ENCODE assay signal across 1 mouse cellular context in the genomic region with DNA sequence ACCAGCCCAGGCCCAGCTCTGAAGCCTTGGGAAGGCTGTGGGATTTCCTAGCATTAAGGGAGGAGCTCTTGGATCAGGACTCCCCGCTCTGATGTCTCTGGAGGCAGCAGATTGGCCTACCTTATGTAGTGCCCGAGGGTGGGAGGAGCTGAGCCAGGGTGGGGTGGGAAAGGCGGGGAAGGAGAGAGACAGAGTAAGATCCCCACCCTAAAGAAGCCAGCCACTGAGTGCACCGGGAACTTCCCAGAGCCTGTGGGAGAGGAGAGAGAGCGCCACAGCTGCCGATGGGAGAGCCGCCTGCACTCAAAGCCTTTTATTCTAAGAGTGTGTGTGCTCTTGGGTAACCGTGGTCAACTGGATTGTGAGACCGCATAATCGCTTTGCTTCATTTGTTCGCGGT.
A peak's percentile ranks its signal among the peaks of the same experiment; 100 is the strongest.
TF ChIP-seq lines count a peak whose summit lies in the region.

No protein-coding gene starts in this region.

TF ChIP-seq in myocyte, 11 proteins besides CTCF, POLR2A, EP300 and RAD21:
- TF ChIP-seq CEBPB (IDR thresholded peaks at IDR 0.05; ENCODE audit: insufficient read depth, poor library complexity, severe bottlenecking): no peak
- no peak for TF ChIP-seq SRF (IDR thresholded peaks at IDR 0.05; ENCODE audit: control insufficient read depth, insufficient read length, low read depth)
- TF ChIP-seq USF1 (IDR thresholded peaks at IDR 0.05; ENCODE audit: low read depth): no peak
- no peak for TF ChIP-seq REST (IDR thresholded peaks at IDR 0.05; ENCODE audit: insufficient read depth, insufficient read length)
- no peak for TF ChIP-seq TCF12 (IDR thresholded peaks at IDR 0.05; ENCODE audit: insufficient read depth, poor library complexity, severe bottlenecking)
- TF ChIP-seq MYOD1 (IDR thresholded peaks at IDR 0.05; ENCODE audit: control insufficient read depth in 1 of 3, insufficient read length in 2 of 3, low read depth in 2 of 3): peak in 1 of 3 experiments; percentile 14
- no peak for TF ChIP-seq MAX (IDR thresholded peaks at IDR 0.05; ENCODE audit: low read depth)
- TF ChIP-seq POLR2AphosphoS2 (IDR thresholded peaks at IDR 0.05; ENCODE audit: insufficient read length, low read depth): no peak
- no peak for TF ChIP-seq TCF3 (IDR thresholded peaks at IDR 0.05; ENCODE audit: insufficient read length, low read depth)
- peak in 2 of 3 experiments; percentile 28 to 48 for TF ChIP-seq MYOG (IDR thresholded peaks at IDR 0.05; ENCODE audit: control insufficient read depth in 1 of 3, insufficient read depth in 1 of 3, insufficient read length in 2 of 3, low read depth in 2 of 3)
- TF ChIP-seq E2F4 (IDR thresholded peaks at IDR 0.05; ENCODE audit: insufficient read depth): no peak
